Mouse (Mus musculus): ENCODE measurements around the gene Gm4491.

Gene Gm4491

DNA sequence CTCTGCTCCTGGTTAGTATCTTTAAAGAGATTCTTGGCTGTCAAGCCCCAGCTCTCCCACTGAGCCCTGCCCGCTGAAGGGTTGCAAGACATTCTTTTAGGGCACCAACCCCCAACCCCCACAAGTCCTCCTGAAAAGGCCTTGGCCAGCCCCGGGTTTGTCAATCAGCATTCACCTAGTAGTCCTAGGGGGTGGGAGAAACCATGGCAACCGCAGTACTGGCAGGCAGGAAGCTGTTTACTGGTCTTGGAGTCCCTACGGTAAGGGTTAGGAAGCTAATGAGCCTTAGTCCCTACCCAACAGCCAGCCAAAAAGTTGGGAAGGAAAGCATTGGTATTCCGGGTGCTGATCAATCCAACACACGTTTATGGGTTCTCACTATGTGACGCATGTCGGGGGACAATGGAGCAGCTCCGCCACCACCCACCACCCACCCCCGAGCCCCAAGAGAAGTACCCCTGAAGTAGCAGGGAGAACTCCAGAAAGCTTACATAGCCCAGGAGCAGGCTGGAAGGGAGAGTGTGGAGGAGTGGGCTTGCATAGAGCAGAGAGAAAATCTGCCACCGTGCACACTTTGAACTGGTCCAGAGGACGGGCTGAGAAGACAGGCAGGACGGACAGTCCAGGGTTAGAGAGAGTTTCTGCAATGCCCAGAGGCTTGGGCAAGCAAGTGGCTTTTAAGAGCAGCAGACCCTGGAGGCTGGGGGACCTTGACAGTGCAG is at the start of gene Gm4491:
TSS of gene Gm4491 (minus strand) at position 61 of the 722 bp plus-strand sequence.
- DNase-seq (ENCODE audit: low spot score) = no peak

DNA sequence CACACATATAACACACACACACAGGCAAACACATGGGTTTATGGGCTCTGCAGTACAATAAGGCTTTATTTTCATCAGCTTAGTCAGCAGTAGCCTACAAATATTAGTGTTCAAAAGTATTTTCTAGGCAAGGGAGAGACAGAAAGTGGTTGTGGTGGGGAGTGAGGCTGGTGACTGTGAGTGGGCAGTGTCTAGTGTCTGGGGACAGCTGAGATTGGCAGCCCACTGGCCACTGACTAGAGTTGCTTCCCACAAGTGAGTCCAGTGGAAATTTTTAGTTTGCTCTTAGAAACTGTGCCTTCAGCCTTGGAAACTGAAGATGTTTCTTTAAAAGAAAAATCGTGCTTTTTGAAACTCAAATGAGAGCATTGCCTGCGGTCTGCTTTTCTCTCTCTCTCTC is 46.1 kb upstream of the Gm4491 start:
- DNase-seq (ENCODE audit: low spot score) = no peak

DNA sequence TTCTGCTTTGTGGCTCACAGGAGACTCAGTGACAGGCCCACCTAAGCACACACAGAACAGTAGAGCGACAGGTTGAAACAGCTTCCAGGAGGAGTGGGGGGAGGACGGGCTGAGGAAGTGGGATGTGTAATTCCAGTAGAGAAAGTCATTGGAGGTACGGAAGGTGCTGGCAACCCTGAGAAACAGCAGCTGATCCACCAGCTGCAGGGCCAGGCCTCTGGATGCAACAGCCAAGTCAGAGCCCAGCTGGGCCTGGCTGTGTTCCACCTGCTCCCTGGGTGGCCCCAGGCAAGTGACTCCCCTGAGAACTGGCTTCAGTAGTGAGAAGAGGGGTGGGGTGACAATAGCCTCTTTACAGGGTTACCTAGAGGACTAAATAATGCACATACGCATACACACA is 45.5 kb upstream of the Gm4491 start:
- DNase-seq (ENCODE audit: low spot score) = no peak

DNA sequence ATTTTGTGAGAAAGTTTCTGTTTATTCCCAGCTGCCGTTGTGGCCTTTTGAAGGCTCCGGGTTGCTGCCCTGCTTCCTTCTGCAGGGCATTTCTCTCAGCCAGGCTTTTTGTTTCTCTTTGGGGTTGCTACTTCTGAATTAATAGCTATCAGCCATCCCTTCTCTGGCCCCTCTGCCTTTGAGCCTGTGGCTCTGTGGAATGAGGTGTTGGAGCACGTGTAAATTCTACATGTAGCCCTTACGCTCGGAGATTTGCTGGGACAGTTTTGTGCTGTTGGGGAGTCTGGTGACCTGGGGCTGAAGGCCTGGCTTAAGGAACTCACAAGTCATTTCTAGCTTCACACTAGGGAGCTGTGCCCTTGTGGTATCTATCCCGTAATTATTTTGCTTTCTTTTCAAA is 39.2 kb upstream of the Gm4491 start:
- DNase-seq (ENCODE audit: low spot score) = no peak

DNA sequence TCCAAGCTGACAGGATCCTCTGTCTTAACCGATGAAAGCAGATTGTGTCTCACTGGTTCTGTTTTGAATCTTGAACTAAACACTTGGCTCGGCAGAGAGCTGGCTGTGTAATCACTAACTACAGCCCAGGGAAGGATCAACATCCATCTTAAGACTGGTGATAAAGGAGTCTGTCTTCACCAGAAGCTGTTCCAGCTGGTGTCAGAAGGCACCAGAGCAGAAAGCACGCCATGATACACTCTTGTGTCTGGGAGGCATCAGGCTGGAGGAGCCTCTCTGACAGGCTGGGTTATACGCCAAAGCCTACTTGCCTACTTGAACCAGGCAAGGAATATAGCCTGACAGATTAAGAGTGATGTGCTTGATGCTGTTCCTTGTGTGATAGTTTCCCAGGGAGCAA is 30.1 kb upstream of the Gm4491 start:
- DNase-seq (ENCODE audit: low spot score) = no peak

DNA sequence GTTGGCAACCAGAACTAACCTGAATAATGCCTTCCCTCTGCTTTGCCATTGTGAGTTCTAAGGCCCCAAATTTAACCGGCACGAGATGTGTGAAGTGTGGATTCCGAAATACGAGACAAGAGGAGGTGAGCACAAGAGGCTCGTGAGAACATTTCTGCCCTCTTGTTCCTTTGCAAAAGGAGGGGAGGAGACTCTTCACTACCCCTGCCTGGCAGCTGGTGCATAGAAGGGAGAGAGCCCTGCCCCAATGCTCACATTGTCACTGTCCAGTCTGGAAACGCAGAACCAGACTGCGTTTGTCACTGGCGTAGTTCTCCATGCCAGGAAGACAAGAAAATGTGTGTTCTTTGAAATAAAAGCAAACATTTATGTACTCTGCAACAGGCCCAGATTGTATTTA is 19.6 kb upstream of the Gm4491 start:
- DNase-seq (ENCODE audit: low spot score) = no peak

DNA sequence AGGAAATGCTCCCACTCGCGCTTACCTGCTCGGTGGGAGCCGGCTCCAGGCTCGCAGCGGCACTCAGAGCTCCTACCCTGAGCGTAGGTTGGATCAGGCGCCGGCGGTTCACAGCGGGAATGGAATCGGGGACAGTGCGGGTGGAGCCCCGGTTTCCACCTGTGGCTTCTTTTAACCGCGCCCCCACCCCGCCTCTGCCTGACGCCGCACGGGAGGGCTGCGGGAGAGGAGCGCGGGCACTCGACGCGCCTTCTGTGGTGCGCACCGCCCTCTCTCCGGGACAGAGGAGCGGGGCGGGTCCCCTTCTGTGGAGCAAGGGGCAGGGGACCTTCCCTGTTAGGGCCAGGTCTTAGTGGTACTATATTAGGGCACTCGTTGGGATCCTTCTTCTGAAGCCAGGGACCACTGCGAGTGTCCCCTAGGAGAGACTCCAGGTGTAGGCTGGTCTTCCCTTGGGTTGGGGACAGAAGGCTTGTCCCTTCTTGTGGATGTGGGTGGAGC is 17.5 kb upstream of the Gm4491 start, which contains the start of gene Gjb6:
TSS of gene Gjb6 (minus strand) at position 451 of the 501 bp plus-strand sequence.
- no peak for DNase-seq (ENCODE audit: low spot score)

DNA sequence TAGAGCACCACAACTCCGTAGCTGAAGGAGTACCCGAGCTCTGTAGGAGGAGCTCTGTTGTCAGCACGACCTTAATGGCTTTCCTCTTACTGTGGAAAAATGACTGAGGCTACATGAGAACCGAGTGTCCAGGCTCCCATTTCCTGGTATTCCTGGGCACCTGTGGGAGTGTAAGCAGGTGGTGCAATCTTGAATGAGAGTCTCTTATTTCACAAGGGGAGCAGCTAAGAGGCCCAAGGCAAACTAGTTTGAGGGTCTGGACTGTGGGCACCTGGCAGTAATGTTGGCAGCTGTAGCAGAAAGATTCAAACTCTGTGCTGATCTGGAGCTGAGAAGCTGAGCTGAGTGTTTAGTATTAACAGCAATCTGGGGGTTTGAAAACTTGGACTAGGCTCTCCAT is 11.7 kb upstream of the Gm4491 start:
- DNase-seq (ENCODE audit: low spot score) = no peak

DNA sequence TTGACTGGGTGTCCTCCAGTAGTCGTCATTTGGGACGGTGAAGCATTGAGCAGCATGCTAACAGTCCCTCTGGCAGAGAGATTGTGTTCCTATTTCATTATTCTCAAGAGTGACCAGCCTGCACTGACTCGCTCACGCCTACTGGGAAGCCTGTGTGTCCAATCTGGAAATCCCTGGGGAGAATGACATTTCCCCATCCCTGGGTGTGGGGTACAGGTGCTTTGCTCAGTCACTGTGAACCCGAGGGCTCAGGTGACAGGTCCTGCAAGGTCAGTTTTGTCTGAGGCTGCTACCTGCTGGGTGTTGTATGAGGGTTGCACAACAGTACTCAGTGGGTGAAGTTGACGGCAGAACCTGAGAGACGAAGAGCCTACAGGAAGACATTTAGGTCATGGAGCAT is 6.6 kb upstream of the Gm4491 start:
- no peak for DNase-seq (ENCODE audit: low spot score)

DNA sequence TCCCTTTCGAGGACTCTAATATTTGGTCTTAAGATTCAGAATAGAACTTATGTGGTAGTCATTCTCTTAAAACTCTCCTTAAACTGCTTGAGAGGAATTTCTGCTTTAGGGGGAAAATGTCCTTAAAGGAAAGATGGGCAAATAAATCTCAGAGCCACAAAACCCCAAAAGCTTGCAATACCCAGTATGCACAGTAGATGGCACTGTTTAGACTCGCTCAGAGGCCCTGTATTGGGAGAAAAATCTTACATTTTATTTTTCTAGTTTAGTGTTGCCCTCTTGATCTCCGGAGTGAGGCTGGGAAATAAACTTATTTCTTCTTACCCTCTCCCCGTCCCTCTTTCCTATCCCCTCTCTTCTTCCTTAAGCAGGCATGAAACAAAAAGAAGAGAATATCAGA is 6.5 kb downstream of the Gm4491 start:
- peak; percentile 50 for DNase-seq (ENCODE audit: low spot score)

DNA sequence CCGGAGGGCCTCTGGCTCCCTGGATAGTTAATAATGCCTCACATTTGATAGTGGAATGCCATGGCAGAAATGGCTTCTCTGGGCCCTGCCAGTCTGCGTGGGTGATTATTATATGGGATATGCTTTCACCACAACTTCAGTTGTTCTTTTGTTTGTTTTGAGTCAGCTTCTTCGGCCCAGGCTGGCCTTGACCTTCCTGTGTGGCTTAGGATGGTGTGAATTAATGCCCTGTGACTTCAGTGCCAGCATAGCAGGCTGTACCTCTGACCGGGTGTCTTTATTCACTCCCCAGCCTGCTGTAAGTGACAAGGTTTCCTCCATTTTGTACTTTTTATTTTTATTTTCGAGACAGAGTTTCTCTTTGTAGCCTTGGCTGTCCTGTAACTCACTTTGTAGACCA is 7.8 kb downstream of the Gm4491 start:
- no peak for DNase-seq (ENCODE audit: low spot score)

DNA sequence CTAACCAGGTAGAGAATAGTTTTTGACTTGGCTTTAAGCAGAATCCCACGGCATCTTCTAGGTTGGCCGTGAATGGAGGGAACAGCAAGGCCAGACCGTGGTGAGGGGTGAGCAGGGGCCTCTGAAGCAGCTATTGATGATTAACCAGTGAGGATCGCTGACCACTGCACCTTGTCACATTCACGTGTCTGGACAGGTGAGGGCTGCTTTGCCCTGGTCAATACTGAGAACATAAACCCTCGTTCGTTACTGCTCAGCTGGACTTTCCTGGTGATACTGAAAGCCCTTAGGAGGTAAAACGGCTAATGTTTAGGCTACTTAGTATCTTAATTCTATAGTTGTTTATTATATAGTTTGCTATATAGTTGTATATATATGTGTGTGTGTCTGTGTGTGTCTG is 8.6 kb downstream of the Gm4491 start:
- no peak for DNase-seq (ENCODE audit: low spot score)

DNA sequence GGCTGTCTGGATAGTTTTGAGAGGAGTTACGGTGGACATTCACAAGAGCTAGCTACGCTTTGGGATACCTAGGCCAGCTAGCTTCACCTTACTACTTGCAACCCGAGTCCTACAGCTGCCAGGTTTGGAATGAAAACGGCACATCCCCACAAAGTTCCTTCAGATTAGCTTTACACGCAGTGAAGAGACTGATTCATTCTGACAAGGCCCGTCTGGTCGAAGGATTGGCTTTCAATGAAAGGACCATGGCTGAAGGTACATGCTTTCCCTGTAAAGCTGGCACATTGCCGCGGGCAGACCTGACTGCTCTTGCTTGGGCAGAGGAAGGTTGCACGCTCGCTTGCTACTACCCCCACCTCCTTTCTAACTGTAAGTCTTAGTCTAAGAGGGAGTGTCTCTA is 10.0 kb downstream of the Gm4491 start:
- no peak for DNase-seq (ENCODE audit: low spot score)

DNA sequence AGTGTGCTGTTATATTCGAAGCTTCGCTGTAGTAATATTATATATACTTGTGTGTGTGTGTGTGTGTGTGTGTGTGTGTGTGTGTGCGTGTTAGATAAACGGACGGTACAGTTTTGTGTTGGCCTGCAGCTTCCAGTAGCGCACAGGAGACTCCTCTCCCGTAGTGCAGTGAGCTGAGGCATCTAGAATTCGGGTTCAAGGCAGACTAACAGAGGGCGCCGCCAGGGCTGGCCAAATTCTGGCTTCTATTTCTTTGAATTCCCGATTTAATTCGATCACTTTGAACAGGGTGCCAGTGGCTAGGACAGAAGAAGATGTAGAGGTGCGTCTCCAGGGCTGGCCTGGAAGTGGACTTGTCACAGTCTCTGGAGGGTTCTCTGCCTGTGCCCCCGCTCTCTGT is 10.6 kb downstream of the Gm4491 start:
- no peak for DNase-seq (ENCODE audit: low spot score)

DNA sequence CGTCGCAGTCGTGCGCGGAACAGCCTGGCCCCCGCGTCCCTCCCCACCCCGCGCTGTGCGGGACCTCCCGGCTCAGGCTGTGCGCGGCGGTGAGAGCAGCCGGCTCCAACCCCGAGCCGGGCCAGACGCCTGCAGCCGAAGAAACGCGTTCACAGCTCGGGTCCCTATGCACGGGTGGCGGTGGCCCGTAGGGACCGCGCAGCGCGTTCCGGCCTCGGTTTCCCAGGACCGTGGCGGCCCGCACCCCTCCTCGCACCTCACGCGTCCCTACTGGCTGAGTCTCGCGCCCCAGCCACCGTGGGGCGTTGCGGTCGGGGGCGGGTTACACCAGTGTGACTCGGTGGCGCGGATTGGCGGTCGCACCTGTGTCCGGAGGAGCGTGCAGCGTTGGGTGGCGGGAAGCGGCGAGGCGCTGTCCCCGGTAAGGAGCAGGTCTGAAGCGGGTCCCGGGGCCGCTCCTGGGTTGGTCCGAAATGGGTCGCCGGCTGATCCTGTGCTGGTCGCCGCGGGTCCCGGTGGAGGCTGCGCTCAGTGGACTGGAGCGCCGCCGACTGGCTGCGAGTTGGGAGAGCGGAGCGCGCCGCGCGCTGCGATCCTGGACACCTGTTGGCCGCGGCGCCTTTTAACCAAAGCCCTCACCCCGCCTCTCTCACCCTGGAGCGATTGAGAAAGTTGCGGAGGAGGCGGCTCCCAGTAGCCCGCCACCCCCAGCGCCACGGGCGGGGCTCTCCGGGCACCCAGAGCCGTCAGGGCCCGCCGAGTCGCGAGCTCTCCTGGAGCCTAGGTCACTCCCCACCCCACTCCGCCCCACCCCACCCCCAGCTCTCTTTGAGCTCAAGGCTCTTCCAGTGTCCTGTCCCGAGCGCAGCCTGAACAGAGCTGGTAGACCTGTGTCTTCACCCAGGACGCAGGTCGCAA is 11.3 kb downstream of the Gm4491 start, which contains the start of gene Gjb2:
TSS of gene Gjb2 (minus strand) at position 597 of the 918 bp plus-strand sequence.
- no peak for DNase-seq (ENCODE audit: low spot score)

DNA sequence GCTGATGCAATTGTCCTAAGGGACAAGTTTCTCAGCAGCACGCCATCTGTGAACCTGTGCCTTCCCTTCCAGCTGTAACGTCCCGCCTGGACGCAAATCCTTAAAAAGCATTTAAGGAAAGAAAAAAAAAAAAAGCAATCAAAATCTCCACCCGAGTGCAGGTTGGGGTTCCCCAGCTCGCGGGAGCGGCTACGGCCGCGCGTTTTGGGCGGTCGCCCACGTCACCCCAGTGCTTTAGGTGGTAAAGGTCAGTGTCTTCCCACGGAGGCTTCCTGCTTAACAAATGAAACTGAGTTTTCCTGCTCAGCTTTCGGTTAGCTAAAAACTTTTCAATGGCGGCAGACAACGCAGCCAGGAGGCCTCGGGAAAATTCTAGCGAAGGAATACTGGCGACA is 12.0 kb downstream of the Gm4491 start:
- DNase-seq (ENCODE audit: low spot score) = no peak

DNA sequence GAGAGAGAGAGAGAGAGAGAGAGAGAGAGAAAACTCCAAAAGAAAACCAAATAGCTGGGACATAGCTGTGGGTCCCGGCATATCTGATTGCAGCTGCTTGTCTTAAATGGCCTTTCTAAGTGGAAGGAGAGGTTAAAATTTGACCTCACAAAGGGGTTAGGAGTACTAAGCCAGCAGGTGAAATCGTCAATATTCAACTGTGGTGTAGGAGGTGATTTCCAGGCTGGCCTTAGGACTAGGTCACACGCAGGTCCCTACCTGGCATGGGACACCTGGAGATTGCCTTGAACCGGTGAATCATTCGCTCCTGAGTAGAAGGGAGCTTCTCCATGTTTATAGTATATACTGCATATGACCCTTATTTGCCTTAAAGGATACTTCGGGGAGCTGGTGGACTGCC is 12.6 kb downstream of the Gm4491 start:
- no peak for DNase-seq (ENCODE audit: low spot score)

DNA sequence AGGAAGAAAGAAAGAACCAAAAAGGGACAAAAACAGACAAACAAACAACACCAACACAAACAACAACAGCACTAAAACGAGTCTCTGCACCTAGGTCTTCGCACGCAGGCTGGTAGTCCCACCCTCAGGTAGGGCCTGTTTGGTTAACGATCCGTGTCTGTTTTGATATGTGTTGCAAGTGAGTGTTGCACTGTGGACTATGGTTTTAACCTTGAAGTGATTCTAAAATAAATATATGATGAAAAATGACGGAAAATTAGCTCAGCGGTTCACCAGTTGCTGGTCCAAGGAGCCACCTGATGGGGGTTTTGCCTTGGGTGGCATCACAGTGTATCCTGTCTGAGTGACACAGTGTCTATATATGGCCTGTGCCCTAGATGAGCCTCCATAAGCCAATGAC is 14.1 kb downstream of the Gm4491 start:
- DNase-seq (ENCODE audit: low spot score) = no peak

DNA sequence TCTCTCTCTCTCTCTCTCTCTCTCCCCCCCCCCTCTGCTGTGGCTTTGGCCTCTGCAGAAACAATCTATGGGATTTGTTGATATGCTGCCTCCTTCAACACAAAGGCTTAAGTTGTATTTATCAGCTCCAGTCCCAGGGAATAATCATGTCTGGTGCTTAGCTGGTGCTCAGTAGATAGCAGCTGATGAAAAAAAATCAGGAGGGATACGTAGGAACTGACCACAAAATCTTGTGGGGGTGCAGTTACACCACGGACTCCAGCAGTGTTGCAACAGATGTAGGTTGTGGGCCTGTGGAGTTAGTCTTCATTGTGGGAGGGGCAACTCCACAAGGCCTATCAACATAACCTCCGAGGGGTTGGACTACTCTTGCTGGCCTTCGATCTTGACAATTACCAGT is 19.8 kb downstream of the Gm4491 start:
- DNase-seq (ENCODE audit: low spot score) = no peak

DNA sequence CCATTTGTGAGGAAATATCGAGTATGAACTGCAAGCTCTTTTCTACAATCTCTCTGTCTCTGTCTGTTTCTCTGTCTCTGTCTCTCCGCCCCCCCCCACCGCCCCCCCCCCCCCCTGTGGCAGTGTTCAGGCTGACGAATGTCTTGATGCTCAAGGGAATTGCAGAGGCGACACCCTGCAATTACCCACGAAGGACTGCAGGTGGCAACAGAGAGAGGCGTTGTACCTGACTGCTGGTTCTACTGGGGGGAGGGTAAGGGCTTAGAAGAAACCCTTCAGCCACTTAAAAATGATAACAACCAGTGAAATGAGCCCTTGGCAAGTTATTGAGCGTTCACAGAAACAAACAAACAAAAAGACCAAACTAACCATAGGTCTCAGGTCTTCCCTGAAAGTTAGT is 22.7 kb downstream of the Gm4491 start:
- peak; percentile 44 for DNase-seq (ENCODE audit: low spot score)

DNA sequence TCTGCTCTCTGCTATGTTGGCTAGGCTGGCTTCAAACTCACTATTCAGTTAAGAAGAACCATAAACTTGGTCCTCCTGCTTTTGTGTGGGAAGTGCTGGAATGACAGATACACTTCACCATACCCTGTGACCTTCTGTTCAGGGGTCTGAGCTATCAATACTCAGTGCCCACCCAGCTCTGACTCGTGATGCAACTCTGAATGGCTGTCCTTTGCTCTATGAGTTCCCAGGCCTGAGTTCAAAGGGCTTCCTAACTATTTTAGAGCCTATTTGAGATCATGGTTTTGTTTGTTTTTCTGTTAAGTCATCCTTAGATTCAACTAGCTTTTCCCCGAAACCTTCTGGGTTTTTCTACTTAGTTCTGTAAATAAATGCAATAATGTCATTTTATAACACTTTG is 25.7 kb downstream of the Gm4491 start:
- no peak for DNase-seq (ENCODE audit: low spot score)

DNA sequence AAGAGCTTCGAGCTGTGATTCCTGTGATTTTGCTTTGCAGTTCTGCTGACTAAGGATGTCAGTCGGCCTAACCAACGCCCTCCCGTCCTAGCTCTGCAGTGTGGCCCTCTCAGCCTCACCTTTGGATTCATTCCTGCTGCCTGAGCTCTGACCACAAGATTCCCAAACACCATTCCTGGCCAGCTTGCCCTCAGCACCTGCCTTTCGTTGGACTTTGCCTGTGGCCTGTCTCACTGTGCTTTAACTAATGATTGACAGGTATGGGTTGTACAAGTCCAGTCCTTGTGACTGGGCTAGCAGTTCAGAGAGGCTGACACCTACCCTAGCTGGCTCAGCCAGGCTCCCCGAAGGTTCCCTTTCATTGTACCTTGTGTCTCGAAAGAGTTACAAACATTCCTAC is 26.6 kb downstream of the Gm4491 start:
- DNase-seq (ENCODE audit: low spot score) = no peak

DNA sequence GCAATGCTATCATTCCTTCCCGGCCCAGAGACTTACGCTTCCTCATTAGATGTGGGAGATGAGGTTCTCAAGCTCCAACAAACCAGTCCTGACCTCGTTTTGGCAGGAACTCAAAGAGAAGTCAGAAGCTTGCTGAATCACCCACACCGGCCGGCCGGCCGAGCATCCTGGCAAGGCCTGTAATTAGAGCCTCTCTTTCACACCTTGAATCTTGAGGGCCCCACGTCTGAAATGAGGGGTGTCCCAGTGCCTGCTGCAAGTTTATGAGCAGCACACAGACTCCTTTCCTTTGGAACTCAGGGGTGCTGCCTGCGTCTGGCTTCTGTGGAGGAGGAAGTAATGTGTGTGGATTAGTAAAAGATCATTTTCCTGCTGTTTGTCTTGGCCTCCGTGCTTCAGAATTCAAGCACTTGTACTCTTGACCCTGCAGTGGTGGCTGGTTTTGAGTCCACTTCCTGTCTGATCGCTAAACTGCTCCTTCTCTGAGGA is 31.5 kb downstream of the Gm4491 start:
- no peak for DNase-seq (ENCODE audit: low spot score)
